Comparison of ENCODE assay signal across 18 mouse cellular contexts in the genomic region with DNA sequence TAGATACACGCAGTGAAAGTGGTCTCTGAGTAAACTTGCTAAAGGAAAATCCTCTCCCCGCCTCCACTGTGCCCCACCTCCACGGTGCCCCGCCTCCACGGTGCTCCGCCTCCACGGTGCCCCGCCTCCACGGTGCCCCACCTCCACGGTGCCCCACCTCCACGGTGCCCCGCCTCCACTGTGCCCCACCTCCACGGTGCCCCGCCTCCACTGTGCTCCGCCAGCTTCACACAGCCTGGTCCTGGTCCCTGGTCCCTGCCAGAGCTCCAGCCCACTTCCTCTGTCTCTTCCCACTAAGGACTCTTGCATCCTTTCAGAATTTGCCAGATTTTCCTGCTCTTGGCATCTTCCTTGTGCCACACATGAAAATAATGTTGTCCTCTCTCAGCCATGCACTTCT.
A peak's percentile ranks its signal among the peaks of the same experiment; 100 is the strongest.
DNase-seq lines count a peak whose midpoint lies in the region; ATAC-seq and TF ChIP-seq lines count a peak whose summit lies in the region.
"Had no signal": no experiment of that assay in that cellular context is flagged by ENCODE, and none has a peak within 500 bp of the region (broad histone marks: within the 10 kb centered on the region; RNA-seq: fewer than 3 reads in every experiment).

No protein-coding gene starts in this region.

- no peak overlapping the region for H3K9ac ChIP-seq in heart, postnatal 0 days (replicated peaks; ENCODE audit: low read depth, low read length)
- H3K9ac ChIP-seq in liver, embryonic 11.5 days (ENCODE audit: low read depth, low read length), result no peak overlapping the region
- H3K9ac ChIP-seq in hindbrain, embryonic 13.5 days, result no peak overlapping the region
- H3K9ac ChIP-seq: embryonic facial prominence, embryonic 13.5 days; hindbrain, embryonic 15.5 days; limb, embryonic 15.5 days; midbrain, embryonic 13.5 days; stomach, embryonic 15.5 days had no signal

- H3K27ac ChIP-seq in heart, postnatal 0 days (ENCODE audit: low read depth), result no peak overlapping the region
- no peak overlapping the region for H3K27ac ChIP-seq in thymus, adult 2 months (ENCODE audit: control insufficient read depth, insufficient read depth, low read length)
- no peak overlapping the region for H3K27ac ChIP-seq in liver, embryonic 11.5 days (ENCODE audit: low read depth, low read length)
- no peak overlapping the region for H3K27ac ChIP-seq in hindbrain, embryonic 13.5 days
- H3K27ac ChIP-seq: embryonic facial prominence, embryonic 13.5 days; hindbrain, embryonic 15.5 days; limb, embryonic 15.5 days; midbrain, embryonic 13.5 days; stomach, embryonic 15.5 days had no signal

- 37% methylated on average over 15 of the region's 15 CpGs for WGBS in heart, postnatal 0 days
- 62% methylated on average over 15 of the region's 15 CpGs for WGBS in thymus, adult 2 months
- 22% methylated on average over 15 of the region's 15 CpGs for WGBS in liver, embryonic 11.5 days
- WGBS in hindbrain, embryonic 13.5 days, result 57% methylated on average over 10 of the region's 15 CpGs

- ATAC-seq in heart, postnatal 0 days (ENCODE audit: insufficient read depth, low read depth), result peak; percentile 42; the same call in 1 of the 2 replicates
- ATAC-seq in liver, embryonic 11.5 days (replicated peaks; ENCODE audit: low FRiP score), result peak; percentile 76
- no peak for ATAC-seq in hindbrain, embryonic 13.5 days (ENCODE audit: low FRiP score)
- ATAC-seq in activated CD4-positive, CD25-positive, alpha-beta regulatory T cell, adult 4 months, result no peak
- ATAC-seq: intestine, postnatal 0 days; midbrain, embryonic 13.5 days had no signal

- no peak for TF ChIP-seq CTCF in heart, postnatal 0 days (IDR thresholded peaks at IDR 0.05; ENCODE audit: low read depth)
- no peak for TF ChIP-seq CTCF in thymus, adult 2 months (IDR thresholded peaks at IDR 0.05; ENCODE audit: borderline replicate concordance, control insufficient read depth, extremely low read depth, insufficient read depth, low read length, poor library complexity)

- H3K4me1 ChIP-seq in heart, postnatal 0 days (ENCODE audit: control insufficient read depth, insufficient read depth), result no peaks in the 10 kb centered on the region
- no peaks in the 10 kb centered on the region for H3K4me1 ChIP-seq in thymus, adult 2 months (replicated peaks; ENCODE audit: control insufficient read depth, insufficient read depth, low read length)
- H3K4me1 ChIP-seq in liver, embryonic 11.5 days (replicated peaks; ENCODE audit: control insufficient read depth, insufficient read depth, low read length), result no peaks in the 10 kb centered on the region
- H3K4me1 ChIP-seq in hindbrain, embryonic 13.5 days (replicated peaks), result peaks cover 24% of the 10 kb centered on the region
- H3K4me1 ChIP-seq: embryonic facial prominence, embryonic 13.5 days; stomach, embryonic 15.5 days had no signal

- H3K27me3 ChIP-seq in heart, postnatal 0 days (ENCODE audit: control insufficient read depth, insufficient read depth, low read length), result no peaks in the 10 kb centered on the region
- no peaks in the 10 kb centered on the region for H3K27me3 ChIP-seq in thymus, adult 2 months (ENCODE audit: control insufficient read depth, insufficient read depth, low read length)
- H3K27me3 ChIP-seq in liver, embryonic 11.5 days (replicated peaks; ENCODE audit: control insufficient read depth, insufficient read depth, low read length), result no peaks in the 10 kb centered on the region
- no peaks in the 10 kb centered on the region for H3K27me3 ChIP-seq in hindbrain, embryonic 13.5 days
- H3K27me3 ChIP-seq: embryonic facial prominence, embryonic 13.5 days; hindbrain, embryonic 15.5 days; limb, embryonic 15.5 days; midbrain, embryonic 13.5 days; stomach, embryonic 15.5 days had no signal

- intact Hi-C loops in heart, postnatal 14 days (cut with DNase I), result loop anchor here (10.0 kb wide), 1 partner anchor 328 kb away; the partner anchor contains the start of gene Enox1

- H3K4me2 ChIP-seq in heart, postnatal 0 days (ENCODE audit: low read depth, low read length), result no peak overlapping the region
- H3K4me2 ChIP-seq in liver, embryonic 11.5 days, result peak overlapping the region; percentile 16; the same call in 1 of the 2 replicates
- H3K4me2 ChIP-seq in hindbrain, embryonic 13.5 days, result no peak overlapping the region
- H3K4me2 ChIP-seq: embryonic facial prominence, embryonic 13.5 days; hindbrain, embryonic 15.5 days; limb, embryonic 15.5 days; midbrain, embryonic 13.5 days; stomach, embryonic 15.5 days had no signal

- TF ChIP-seq EP300 in heart, postnatal 0 days (IDR thresholded peaks at IDR 0.05; ENCODE audit: low read depth), result no peak

- no peak for DNase-seq in heart, postnatal 0 days (ENCODE audit: low spot score)
- DNase-seq in heart, postnatal 14 days, result no peak
- DNase-seq in thymus, postnatal 4 days, result peak; percentile 31
- DNase-seq in thymus, adult 2 months, result no peak
- no peak for DNase-seq in liver, embryonic 11.5 days (ENCODE audit: low spot score)
- DNase-seq in gastrocnemius, adult 18-20 months (ENCODE audit: low spot score), result no peak
- DNase-seq: cerebellum, postnatal 36 days; lung, postnatal 14 days; retina, postnatal 1 day had no signal

- no peak for TF ChIP-seq POLR2A in thymus, adult 2 months (IDR thresholded peaks at IDR 0.05; ENCODE audit: control insufficient read depth, extremely low read depth, insufficient read depth, low read length, poor library complexity)

- no peaks in the 10 kb centered on the region for H3K9me3 ChIP-seq in heart, postnatal 0 days (replicated peaks; ENCODE audit: control insufficient read depth, low read length)
- H3K9me3 ChIP-seq in liver, embryonic 11.5 days (ENCODE audit: control insufficient read depth, low read length), result no peaks in the 10 kb centered on the region
- H3K9me3 ChIP-seq in hindbrain, embryonic 13.5 days, result no peaks in the 10 kb centered on the region
- H3K9me3 ChIP-seq: embryonic facial prominence, embryonic 13.5 days; hindbrain, embryonic 15.5 days; limb, embryonic 15.5 days; midbrain, embryonic 13.5 days; stomach, embryonic 15.5 days had no signal

- no peak overlapping the region for H3K4me3 ChIP-seq in heart, postnatal 0 days (ENCODE audit: low read depth, low read length)
- no peak overlapping the region for H3K4me3 ChIP-seq in thymus, adult 2 months (ENCODE audit: control insufficient read depth, insufficient read depth, low read length)
- H3K4me3 ChIP-seq in liver, embryonic 11.5 days (ENCODE audit: low read depth, low read length), result no peak overlapping the region
- H3K4me3 ChIP-seq in hindbrain, embryonic 13.5 days, result no peak overlapping the region
- H3K4me3 ChIP-seq: embryonic facial prominence, embryonic 13.5 days; hindbrain, embryonic 15.5 days; limb, embryonic 15.5 days; midbrain, embryonic 13.5 days; myocyte; stomach, embryonic 15.5 days had no signal

- H3K36me3 ChIP-seq in heart, postnatal 0 days (replicated peaks; ENCODE audit: control insufficient read depth, insufficient read depth, low read length), result no peaks in the 10 kb centered on the region
- H3K36me3 ChIP-seq in thymus, adult 2 months (ENCODE audit: control insufficient read depth, insufficient read depth, low read length), result no peaks in the 10 kb centered on the region
- H3K36me3 ChIP-seq in liver, embryonic 11.5 days (ENCODE audit: control insufficient read depth, insufficient read depth, low read length), result no peaks in the 10 kb centered on the region
- no peaks in the 10 kb centered on the region for H3K36me3 ChIP-seq in hindbrain, embryonic 13.5 days
- H3K36me3 ChIP-seq: embryonic facial prominence, embryonic 13.5 days; hindbrain, embryonic 15.5 days; limb, embryonic 15.5 days; midbrain, embryonic 13.5 days; stomach, embryonic 15.5 days had no signal

Comparison
In these comparisons a context has a peak if more than half of its experiments do, and no peak if none do; other contexts are left out.
1. ATAC-seq: peak in heart, postnatal 0 days (single experiment) and liver, embryonic 11.5 days (single experiment); none in hindbrain, embryonic 13.5 days (single experiment) and activated CD4-positive, CD25-positive, alpha-beta regulatory T cell, adult 4 months (single experiment).